Mouse (Mus musculus) adrenal gland (tissue): ENCODE results near the gene Pea15a.

Source experiments
- intact Hi-C: fragments of 180-260 bp; cut with DNase I; formaldehyde crosslinking; loops from one replicate; pipeline ENCODE4 v1.15.1; 2025

Pea15a gene

DNA sequence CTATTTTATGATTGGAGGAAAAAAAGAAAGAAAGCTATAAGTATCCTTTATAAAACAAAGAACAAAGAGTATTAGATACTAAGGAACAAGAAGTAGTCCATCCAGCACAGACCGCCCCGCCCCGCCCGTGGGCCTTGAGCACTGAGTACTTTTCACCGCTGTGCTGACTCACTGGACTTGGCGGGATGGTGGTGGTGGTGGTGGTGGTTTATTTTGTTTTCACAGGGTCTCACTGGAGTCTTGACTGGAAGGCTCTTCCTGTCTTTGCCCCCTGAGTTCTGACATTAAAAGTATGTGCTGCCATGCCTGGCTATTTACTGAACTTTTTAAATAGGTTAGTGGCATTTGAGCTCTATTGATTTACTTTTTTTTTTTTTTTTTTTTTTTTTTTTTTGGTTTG lies 23.5 kb downstream of the Pea15a start:
- intact Hi-C loops = loop anchor here (10.0 kb wide), 1 partner anchor 68 kb away; no protein-coding TSS in a partner anchor

DNA sequence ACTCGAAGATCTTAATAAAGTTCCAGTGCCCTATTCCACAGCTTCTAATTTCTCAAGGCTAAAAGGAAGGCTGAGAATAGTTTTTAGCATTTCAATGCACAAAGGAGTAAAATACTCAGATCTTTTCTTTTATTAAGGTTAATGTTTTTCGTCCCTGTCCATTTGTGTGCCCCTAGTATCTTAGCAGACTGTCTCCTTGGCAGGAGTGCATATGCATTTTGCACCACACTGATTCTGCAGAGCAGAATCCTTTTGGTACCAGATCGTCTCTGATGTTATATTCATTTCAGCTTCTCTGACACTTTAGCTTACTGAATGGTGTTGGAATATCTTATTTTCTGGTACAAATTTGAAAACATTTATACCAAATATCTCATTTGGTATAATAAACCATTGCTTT lies 24.8 kb downstream of the Pea15a start:
- intact Hi-C loops = loop anchor here (10.0 kb wide), 1 partner anchor 67 kb away; no protein-coding TSS in a partner anchor

DNA sequence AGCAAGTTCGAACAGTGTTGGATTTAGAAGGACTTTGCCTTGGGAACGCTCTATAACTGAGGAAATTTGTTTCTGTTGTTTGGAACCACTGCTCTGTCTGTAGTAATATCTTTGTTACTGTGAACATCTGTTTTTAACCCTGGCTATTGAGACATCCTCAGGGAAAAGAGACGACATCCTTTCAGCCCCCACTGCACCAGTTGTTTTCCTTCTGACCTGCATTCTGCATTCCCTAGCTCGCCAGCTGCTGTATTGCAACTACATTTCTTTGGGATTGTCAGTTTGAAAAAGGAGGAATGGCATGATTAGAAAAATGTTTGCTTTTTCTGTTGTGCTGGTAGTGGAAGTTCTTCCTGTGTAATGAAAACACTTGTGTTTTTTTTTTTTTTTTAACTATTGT lies 25.7 kb downstream of the Pea15a start:
- intact Hi-C loops = loop anchor here (10.0 kb wide), 1 partner anchor 66 kb away; no protein-coding TSS in a partner anchor

DNA sequence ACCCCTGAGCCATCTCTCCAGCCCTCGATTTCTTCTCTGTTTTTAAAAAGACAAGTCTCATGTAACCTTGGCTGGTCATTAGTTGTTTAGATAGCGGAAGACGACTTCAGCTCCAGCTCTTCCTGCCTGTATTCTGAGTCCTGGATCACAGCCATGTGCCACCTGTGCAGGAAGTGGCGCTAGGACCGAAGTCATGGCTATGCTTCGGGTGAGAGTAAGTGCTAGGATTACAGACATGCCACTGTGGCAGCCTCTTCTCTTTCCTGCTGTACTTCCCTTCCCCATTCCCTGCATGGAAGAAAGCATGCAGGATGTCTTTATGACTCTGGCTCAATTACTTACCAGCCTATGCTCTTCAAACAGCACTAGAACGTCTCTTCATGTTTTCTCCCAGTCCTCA lies 27.5 kb downstream of the Pea15a start:
- intact Hi-C loops = no loop called here

- intact Hi-C loops = no loop called here
Measured at GRCm38 (mm10) chr1:172177791-172178190, 28.8 kb downstream of the Pea15a start.

DNA sequence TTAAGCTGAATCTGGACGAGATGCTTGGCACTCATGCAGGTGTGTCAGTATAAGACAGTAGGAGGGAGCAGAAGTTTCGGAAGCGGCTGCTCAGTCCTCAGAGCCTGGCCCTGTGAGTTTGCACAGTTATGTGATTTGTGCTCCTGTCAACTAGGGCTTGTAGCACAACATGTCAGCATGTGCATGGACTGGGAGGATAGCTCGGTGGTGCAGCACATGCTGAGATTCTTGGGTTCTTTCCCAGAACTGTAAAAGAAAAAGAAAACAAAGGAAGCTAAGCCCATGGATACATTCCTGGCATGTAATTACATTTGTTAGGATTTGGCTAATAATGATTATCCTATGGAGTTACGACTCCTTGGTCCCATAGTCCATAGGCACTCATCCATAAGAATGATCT lies 33.4 kb downstream of the Pea15a start:
- intact Hi-C loops = no loop called here

DNA sequence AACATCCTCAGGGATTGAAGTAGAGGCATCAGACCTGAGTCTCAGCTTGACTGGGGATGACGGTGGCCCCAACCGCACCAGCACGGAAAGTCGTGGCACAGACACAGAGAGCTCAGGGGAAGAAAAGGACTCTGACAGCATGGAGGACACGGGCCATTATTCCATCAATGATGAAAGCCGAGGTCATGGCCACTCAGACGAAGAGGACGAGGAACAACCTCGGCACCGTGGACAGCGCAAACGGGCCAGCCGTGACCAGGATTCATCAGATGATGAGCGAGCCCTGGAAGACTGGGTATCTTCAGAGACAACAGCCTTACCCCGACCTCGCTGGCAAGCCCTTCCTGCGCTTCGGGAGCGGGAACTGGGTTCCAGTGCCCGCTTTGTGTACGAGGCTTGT lies 34.2 kb downstream of the Pea15a start:
- intact Hi-C loops = no loop called here

- intact Hi-C loops = no loop called here
Measured at GRCm38 (mm10) chr1:172169809-172170208, 36.8 kb downstream of the Pea15a start.

DNA sequence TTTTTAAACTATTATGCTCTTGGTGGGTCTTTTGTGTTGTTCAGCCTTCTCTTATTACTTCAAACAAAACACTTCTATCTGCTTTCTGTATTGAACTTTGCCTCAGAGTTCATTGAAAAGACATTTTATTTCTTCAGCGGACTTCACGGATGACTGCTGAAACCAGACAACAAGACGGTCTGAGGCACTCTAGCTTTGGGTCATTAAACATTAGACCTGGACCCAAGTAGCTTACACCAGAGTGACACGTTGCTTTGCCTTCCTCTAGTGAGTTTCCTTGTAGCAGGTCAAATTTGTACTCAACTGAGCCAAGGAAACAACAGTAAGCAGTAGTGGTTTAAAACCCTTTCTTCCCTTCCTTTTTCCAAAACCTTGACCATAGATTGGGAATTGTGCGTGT lies 38.7 kb downstream of the Pea15a start:
- intact Hi-C loops = no loop called here

GRCm38 (mm10) chr1:172162959-172163358 lies 43.6 kb downstream of the Pea15a start:
- intact Hi-C loops = loop anchor here (5.0 kb wide), 1 partner anchor 149 kb away; no protein-coding TSS in a partner anchor

GRCm38 (mm10) chr1:172162009-172162408 lies 44.6 kb downstream of the Pea15a start:
- intact Hi-C loops = loop anchor here (5.0 kb wide), 1 partner anchor 150 kb away; no protein-coding TSS in a partner anchor

DNA sequence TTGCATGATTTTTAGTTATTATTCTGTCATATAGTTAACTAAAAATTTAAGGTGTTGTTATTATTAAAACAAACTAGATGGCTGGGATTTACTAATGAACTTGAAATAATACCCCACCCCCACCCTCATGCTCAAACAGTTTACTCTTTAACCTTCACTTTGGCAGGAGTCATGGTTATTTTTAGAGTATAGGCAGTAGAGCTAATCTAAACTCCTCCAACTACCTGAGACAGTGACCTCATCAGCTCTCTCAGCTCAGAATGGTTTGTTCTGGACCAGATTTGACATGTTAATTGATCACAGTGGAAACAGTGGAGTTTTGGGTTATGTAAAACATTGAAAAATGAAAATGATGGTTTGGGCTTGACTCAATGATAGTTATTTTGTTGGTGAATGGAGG lies 46.1 kb downstream of the Pea15a start:
- intact Hi-C loops = loop anchor here (5.0 kb wide), 1 partner anchor 152 kb away; no protein-coding TSS in a partner anchor

GRCm38 (mm10) chr1:172159970-172160369 lies 46.6 kb downstream of the Pea15a start:
- intact Hi-C loops = loop anchor here (5.0 kb wide), 1 partner anchor 152 kb away; no protein-coding TSS in a partner anchor

- intact Hi-C loops = no loop called here
Measured at GRCm38 (mm10) chr1:172155518-172155917, 51.1 kb downstream of the Pea15a start.

GRCm38 (mm10) chr1:172154536-172154935 lies 52.1 kb downstream of the Pea15a start:
- intact Hi-C loops = loop anchor here (5.0 kb wide), 1 partner anchor 53 kb away; the partner anchor contains the start of gene Pea15a

- intact Hi-C loops = loop anchor here (5.0 kb wide), 1 partner anchor 158 kb away; no protein-coding TSS in a partner anchor
Measured at GRCm38 (mm10) chr1:172148955-172149815, 57.4 kb downstream of the Pea15a start.

DNA sequence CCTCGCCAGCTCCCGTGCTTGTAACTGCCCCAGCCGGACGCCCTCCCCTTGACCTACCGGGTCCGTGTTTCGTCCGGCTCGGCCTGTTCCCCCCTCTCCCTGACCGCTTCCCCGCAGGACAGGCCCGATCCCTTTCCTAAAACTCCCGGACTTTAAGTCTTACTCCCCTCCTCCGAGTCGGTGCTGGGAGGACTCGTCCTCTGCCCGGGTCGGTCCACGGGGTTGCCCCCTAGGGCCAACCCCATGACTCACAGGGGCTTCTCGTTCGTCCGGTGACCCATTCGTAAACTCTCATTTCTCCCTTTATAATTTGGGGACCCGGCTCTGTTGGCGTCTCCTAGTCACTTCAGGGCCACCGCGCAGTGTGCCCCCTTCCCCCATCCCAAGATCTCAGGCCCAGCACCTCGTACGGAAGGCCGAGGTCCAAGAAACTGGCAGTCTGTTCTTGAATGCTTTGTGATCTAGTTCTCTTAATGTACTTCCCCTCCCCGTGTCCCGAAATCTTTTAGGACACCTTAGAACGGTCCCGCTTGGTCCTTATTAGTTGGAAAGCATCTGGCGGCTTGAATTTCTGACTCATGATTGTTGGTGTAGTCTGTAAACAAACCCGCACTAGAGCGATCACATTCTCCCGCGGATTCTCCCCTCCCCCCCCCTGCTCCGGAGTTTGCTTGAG lies 58.2 kb downstream of the Pea15a start:
- intact Hi-C loops = loop anchor here (5.0 kb wide), 1 partner anchor 159 kb away; no protein-coding TSS in a partner anchor

GRCm38 (mm10) chr1:172147835-172148278 lies 58.7 kb downstream of the Pea15a start, which contains the start of gene Dcaf8:
Gene Dcaf8 (plus strand): TSS chr1:172148084.
- intact Hi-C loops = loop anchor here (5.0 kb wide), 1 partner anchor 159 kb away; no protein-coding TSS in a partner anchor
